Mouse (Mus musculus) midbrain, embryonic 10.5 days (tissue): Measurements from ENCODE around the gene Cdh3. TPM values are rescaled to one million over a fixed set of nuclear protein-coding genes. Genes with fewer than 3 reads are reported as not detected.

ENCODE experiments used
- DNase-seq: peaks from one replicate; pipeline ENCODE4 v3.0.0-alpha.2; 2017; ENCODE audit warnings: low spot score
- H3K27ac ChIP-seq: fragments of 300-500 bp; sonication (generic); replicated peaks from 2 replicates; pipeline ENCODE4 v1.5.1; 2016; ENCODE audit warnings: mild to moderate bottlenecking
- H3K27me3 ChIP-seq: fragments of 300-500 bp; sonication (generic); 2 replicates; pipeline ENCODE4 v1.6.1; 2016; ENCODE audit warnings: low read depth, mild to moderate bottlenecking; ENCODE audit not compliant: poor library complexity, severe bottlenecking
- H3K36me3 ChIP-seq: fragments of 300-500 bp; sonication (generic); 2 replicates; pipeline ENCODE4 v1.6.1; 2016; ENCODE audit warnings: mild to moderate bottlenecking, moderate library complexity
- H3K4me1 ChIP-seq: fragments of 300-500 bp; sonication (generic); 2 replicates; pipeline ENCODE4 v1.6.1; 2016
- H3K4me3 ChIP-seq: fragments of 300-500 bp; sonication (generic); 2 replicates; pipeline ENCODE4 v1.5.1; 2016; ENCODE audit warnings: mild to moderate bottlenecking, moderate library complexity
- H3K9me3 ChIP-seq: fragments of 300-500 bp; sonication (generic); replicated peaks from 2 replicates; pipeline ENCODE4 v1.6.1; 2016; ENCODE audit warnings: mild to moderate bottlenecking
- WGBS: fragments of 180-500 bp; shearing (Covaris S2); methylation state at CpG from one replicate; pipeline ENCODE4 v1.1.7; 2016; 5-methylcytosine and 5-hydroxymethylcytosine counted together
- polyA plus RNA-seq: library from polyadenylated mRNA; unstranded; fragments of >200 nt; fragmentation: Nextera tagmentation; extraction: Ambion mirVana; gene quantifications from 2 replicates; pipeline ENCODE4 v1.2.1, GENCODE M21; 2016

The Cdh3 gene
- polyA plus RNA-seq, 1 experiment from 2014 or later = 3.6 TPM

DNA sequence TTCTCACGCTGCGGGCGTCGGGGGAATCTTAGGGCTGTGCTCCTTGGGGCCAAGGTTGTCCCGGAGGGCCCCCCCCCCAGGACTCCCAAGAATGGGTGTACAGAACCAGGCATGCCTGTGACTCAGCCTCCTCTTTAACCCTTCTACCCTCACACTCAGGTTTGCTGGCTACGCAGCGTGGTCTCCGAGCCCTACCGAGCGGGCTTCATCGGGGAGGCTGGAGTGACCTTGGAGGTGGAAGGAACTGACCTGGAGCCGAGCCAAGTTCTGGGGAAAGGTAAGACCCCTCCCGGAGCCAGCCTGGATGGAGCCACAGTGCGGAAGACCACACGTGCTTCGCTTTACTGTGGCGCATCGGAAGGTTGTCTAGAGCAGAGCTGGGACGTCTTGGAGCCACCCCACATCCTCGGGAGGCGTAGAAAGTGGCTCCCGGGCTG, 392 bp downstream of the Cdh3 start:
- WGBS = 2% methylated on average over 22 of the region's 22 CpGs
- Histone ChIP-seq H3K4me3 (peak overlapping the region; percentile 59), H3K9me3 (no peaks in the 10 kb centered on the region), H3K27me3 (peaks cover 81% of the 10 kb centered on the region), H3K4me1 (peaks cover 42% of the 10 kb centered on the region), H3K27ac (peak overlapping the region; percentile 67), H3K36me3 (no peaks in the 10 kb centered on the region)
- no peak for DNase-seq

DNA sequence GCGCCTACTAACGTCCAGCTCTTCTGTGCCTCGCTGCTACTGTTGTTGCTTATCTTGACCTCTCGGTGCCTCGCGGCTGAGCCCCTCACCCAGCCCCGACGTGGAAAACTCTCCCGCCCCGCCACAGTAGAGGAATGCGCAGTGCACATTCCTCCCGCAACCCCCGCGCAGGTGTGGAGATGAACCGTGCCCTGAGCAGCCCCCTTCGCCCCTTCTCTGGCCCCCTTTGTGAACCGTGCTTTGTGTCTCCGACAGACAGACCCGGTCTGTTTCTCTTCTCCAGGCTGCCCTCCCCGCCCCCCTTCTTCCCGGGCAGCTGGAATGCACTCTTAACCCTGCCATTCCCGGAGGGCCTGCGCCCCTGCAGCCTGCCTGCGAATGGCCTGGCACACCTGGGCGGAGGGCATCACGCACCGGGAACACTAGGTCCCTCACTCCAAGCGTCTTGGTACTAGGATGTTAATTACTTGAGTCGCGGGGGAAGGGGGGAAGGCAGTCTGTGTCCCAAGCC, 895 bp downstream of the Cdh3 start:
- Histone ChIP-seq H3K36me3 (no peaks in the 10 kb centered on the region), H3K4me1 (peaks cover 42% of the 10 kb centered on the region), H3K27me3 (peaks cover 76% of the 10 kb centered on the region), H3K9me3 (no peaks in the 10 kb centered on the region), H3K4me3 (peak overlapping the region; percentile 59), H3K27ac (peak overlapping the region; percentile 67)
- peak; percentile 63 for DNase-seq
- under 1% methylated on average over 30 of the region's 30 CpGs for WGBS

GRCm38 (mm10) chr8:106512475-106513150, 1.9 kb downstream of the Cdh3 start:
- no peaks in the 10 kb centered on the region for H3K9me3 ChIP-seq
- no peaks in the 10 kb centered on the region for H3K36me3 ChIP-seq
- no peak overlapping the region for H3K4me3 ChIP-seq
- peaks cover 66% of the 10 kb centered on the region for H3K27me3 ChIP-seq
- DNase-seq = no peak
- WGBS = 67% methylated on average over 7 of the region's 7 CpGs
- peaks cover 36% of the 10 kb centered on the region for H3K4me1 ChIP-seq
- H3K27ac ChIP-seq = no peak overlapping the region

- Histone ChIP-seq H3K4me3 (no peak overlapping the region), H3K9me3 (no peaks in the 10 kb centered on the region), H3K4me1 (peaks cover 13% of the 10 kb centered on the region), H3K36me3 (no peaks in the 10 kb centered on the region), H3K27me3 (peaks cover 32% of the 10 kb centered on the region), H3K27ac (no peak overlapping the region)
- 25% methylated on average over 1 of the region's 1 CpGs for WGBS
- DNase-seq = no peak
Measured at GRCm38 (mm10) chr8:106515946-106516479, 5.3 kb downstream of the Cdh3 start.

DNA sequence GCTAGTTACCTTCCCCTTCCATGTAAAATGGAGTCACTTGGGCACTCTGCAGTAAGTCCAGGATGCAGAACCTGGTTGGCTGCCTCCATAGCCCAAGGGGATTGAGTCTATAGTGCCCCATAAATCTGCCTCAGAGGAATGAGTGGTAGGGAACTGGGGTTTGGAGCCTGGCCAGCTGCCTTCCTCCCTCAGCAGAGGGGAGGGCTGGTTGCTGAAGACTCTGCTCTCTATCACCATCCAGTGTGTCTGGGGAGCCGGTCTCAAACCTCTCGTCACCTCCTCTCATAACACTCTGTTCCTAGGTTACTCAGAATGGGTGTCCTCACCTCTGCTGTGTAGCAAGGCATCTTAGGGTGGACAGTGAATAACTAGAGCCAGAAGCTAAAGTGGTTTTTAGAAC, 5.9 kb downstream of the Cdh3 start:
- peaks cover 7% of the 10 kb centered on the region for H3K4me1 ChIP-seq
- no peaks in the 10 kb centered on the region for H3K9me3 ChIP-seq
- no peak overlapping the region for H3K27ac ChIP-seq
- DNase-seq = no peak
- no peak overlapping the region for H3K4me3 ChIP-seq
- 91% methylated on average over 2 of the region's 2 CpGs for WGBS
- no peaks in the 10 kb centered on the region for H3K36me3 ChIP-seq
- peaks cover 26% of the 10 kb centered on the region for H3K27me3 ChIP-seq

- peaks cover 4% of the 10 kb centered on the region for H3K27me3 ChIP-seq
- no peaks in the 10 kb centered on the region for H3K4me1 ChIP-seq
- no peaks in the 10 kb centered on the region for H3K36me3 ChIP-seq
- H3K4me3 ChIP-seq = no peak overlapping the region
- DNase-seq = no peak
- H3K27ac ChIP-seq = no peak overlapping the region
- 55% methylated on average over 3 of the region's 3 CpGs for WGBS
- H3K9me3 ChIP-seq = no peaks in the 10 kb centered on the region
Measured at GRCm38 (mm10) chr8:106518763-106519162, 8.1 kb downstream of the Cdh3 start.

- WGBS = 87% methylated on average over 7 of the region's 7 CpGs
- Histone ChIP-seq H3K36me3 (no peaks in the 10 kb centered on the region), H3K9me3 (no peaks in the 10 kb centered on the region), H3K4me1 (no peaks in the 10 kb centered on the region), H3K4me3 (no peak overlapping the region), H3K27me3 (no peaks in the 10 kb centered on the region), H3K27ac (no peak overlapping the region)
- no peak for DNase-seq
Measured at GRCm38 (mm10) chr8:106520578-106520977, 9.9 kb downstream of the Cdh3 start.

- no peak overlapping the region for H3K27ac ChIP-seq
- H3K4me3 ChIP-seq = no peak overlapping the region
- no peaks in the 10 kb centered on the region for H3K27me3 ChIP-seq
- H3K9me3 ChIP-seq = no peaks in the 10 kb centered on the region
- H3K4me1 ChIP-seq = no peaks in the 10 kb centered on the region
- DNase-seq = no peak
- no peaks in the 10 kb centered on the region for H3K36me3 ChIP-seq
- 79% methylated on average over 9 of the region's 9 CpGs for WGBS
Measured at GRCm38 (mm10) chr8:106521845-106522244, 11.2 kb downstream of the Cdh3 start.

DNA sequence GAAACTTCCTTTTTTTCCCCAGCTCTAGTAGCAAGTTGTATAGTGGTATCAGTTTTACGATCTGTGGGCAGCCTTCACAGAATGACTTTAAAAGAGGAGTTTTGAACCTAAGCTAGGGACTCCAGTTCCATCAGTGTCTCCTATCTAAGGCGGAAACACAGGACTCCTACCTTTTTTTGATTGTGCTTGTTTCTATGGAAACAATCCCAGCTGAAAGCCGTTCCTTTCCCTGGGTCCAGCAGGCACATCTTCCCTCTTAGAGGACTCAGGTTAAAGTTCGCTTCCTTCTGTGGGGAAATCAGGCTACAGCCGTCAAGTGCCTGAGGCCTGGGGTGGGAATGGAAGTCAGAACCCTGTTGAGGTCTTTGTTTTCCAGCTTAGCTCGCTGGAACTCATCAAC, 16.0 kb downstream of the Cdh3 start:
- WGBS = 71% methylated on average over 6 of the region's 6 CpGs
- no peaks in the 10 kb centered on the region for H3K9me3 ChIP-seq
- no peak for DNase-seq

DNA sequence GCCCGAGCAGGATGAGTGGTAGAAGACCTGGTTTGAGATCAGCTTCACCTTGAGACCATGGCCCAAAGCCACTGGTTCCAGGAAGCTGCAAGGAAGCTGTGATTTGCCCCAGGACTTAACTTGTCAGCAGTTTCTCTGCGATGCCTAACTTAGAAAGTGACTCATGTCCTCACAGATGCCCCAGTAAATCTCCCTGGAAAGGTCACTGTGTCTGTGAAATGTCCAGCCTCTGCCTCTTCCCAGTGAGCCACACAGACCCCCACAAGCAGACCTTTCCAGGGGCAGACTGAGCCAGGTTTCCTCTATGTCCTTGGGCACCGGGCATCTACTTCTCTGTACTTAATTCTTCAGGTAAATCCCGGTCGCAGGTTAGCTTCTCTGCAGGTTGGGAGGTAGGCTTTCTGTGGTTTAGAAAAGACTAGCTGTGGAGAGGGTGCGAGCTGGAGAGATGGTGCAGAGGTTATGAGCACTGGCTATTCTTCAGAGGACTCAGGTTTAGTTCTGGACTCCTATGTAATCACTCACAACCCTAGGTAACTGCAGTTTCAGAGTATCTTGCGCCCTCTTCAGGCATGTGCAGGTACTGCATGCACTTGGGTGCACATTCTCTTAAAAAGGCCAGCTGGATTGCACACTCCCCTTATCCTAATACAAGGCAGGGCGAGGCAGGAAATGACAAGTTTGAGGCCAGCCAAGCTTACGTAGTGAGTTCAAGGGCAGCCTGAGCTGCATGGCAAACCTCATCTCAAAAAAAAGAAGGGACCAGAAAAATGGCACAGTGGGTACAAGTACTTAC, 16.7 kb downstream of the Cdh3 start:
- Histone ChIP-seq H3K27me3 (no peaks in the 10 kb centered on the region), H3K36me3 (no peaks in the 10 kb centered on the region), H3K27ac (no peak overlapping the region), H3K4me1 (no peaks in the 10 kb centered on the region), H3K9me3 (no peaks in the 10 kb centered on the region), H3K4me3 (no peak overlapping the region)
- 90% methylated on average over 9 of the region's 9 CpGs for WGBS
- no peak for DNase-seq

More for the DNA sequence above, 16.0 kb downstream of the Cdh3 start:
- Histone ChIP-seq H3K36me3 (no peaks in the 10 kb centered on the region), H3K27ac (no peak overlapping the region), H3K4me1 (no peaks in the 10 kb centered on the region), H3K27me3 (no peaks in the 10 kb centered on the region), H3K4me3 (no peak overlapping the region)

DNA sequence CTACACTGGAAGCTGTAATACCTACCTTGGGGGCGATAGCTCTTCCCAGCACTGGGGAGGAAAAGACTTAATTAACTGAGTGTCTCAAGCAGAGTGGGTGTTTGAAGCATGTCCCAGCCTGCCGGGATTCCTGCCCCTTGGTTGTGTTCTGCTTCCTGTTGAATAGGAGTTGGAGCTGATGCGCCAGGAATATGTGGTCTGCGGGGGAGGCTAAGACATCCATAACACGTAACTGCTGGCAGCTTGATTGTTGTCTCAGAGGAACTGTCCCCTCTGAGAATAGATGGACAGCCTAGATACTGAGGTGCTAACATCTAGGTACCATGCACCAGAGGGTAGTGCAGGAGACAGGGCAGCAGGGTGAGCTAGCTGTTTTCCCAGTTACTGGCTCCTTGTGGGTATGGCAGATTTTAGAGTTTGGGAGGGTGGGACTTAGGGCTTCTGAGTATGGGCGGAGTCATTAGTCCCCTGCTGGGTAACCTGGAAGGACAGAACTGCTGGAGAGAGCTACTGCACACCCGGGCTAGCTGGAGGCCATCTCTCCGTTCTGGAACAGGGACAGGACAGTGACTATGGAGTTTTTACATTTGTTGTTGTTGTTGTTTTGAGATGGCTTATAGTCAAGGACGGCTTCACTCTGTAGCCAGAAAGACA, 18.0 kb downstream of the Cdh3 start:
- Histone ChIP-seq H3K4me1 (no peaks in the 10 kb centered on the region), H3K36me3 (no peaks in the 10 kb centered on the region), H3K9me3 (no peaks in the 10 kb centered on the region), H3K27me3 (no peaks in the 10 kb centered on the region), H3K27ac (no peak overlapping the region), H3K4me3 (no peak overlapping the region)
- no peak for DNase-seq
- WGBS = 86% methylated on average over 9 of the region's 9 CpGs

- H3K27ac ChIP-seq = no peak overlapping the region
- H3K36me3 ChIP-seq = no peaks in the 10 kb centered on the region
- no peaks in the 10 kb centered on the region for H3K27me3 ChIP-seq
- no peaks in the 10 kb centered on the region for H3K4me1 ChIP-seq
- H3K4me3 ChIP-seq = no peak overlapping the region
- no peak for DNase-seq
- no peaks in the 10 kb centered on the region for H3K9me3 ChIP-seq
- 94% methylated on average over 10 of the region's 10 CpGs for WGBS
Measured at GRCm38 (mm10) chr8:106529885-106530482, 19.3 kb downstream of the Cdh3 start.
